Mouse (Mus musculus) spleen, adult 2 months (tissue): Measurements from ENCODE around the gene Tbc1d24. TPM values are rescaled to one million over a fixed set of nuclear protein-coding genes. Genes with fewer than 3 reads are reported as not detected.

Experiments
- DNase-seq, 2 experiments: peaks; one replicate each; pipeline versions ENCODE4 v3.0.0 to v3.0.0-alpha.2; 2012 to 2021; ENCODE audit warnings: low spot score in 2 of 2, low read depth in 1 of 2
- H3K27ac ChIP-seq: fragments of 200-500 bp; 2 replicates; pipeline ENCODE4 v1.5.1; 2012; ENCODE audit warnings: low read length, inconsistent platforms; ENCODE audit not compliant: insufficient read depth
- H3K27me3 ChIP-seq: fragments of 200-500 bp; 2 replicates; pipeline ENCODE4 v1.6.1; 2012; ENCODE audit warnings: mild to moderate bottlenecking, moderate library complexity, low read length, inconsistent platforms; ENCODE audit not compliant: control insufficient read depth, insufficient read depth
- H3K36me3 ChIP-seq: fragments of 200-500 bp; 2 replicates; pipeline ENCODE4 v1.6.1; 2012; ENCODE audit warnings: mild to moderate bottlenecking, low read length, inconsistent platforms; ENCODE audit not compliant: control insufficient read depth, insufficient read depth
- H3K4me1 ChIP-seq: fragments of 200-500 bp; 2 replicates; pipeline ENCODE4 v1.6.1; 2011; ENCODE audit warnings: inconsistent platforms; ENCODE audit not compliant: control insufficient read depth, insufficient read depth, insufficient read length
- H3K4me3 ChIP-seq: fragments of 200-500 bp; 2 replicates; pipeline ENCODE4 v1.5.1; 2011; ENCODE audit warnings: mild to moderate bottlenecking, inconsistent platforms; ENCODE audit not compliant: insufficient read depth, insufficient read length; ENCODE audit errors: extremely low read depth
- CTCF ChIP-seq: fragments of 200-500 bp; IDR thresholded peaks from 2 replicates; pipeline ENCODE4 v1.5.1; 2011; ENCODE audit warnings: mild to moderate bottlenecking, inconsistent platforms; ENCODE audit not compliant: insufficient read depth, insufficient read length, insufficient replicate concordance; ENCODE audit errors: extremely low read depth
- POLR2A ChIP-seq: fragments of 200-500 bp; IDR thresholded peaks from 2 replicates; pipeline ENCODE4 v1.6.1; 2011; ENCODE audit warnings: low read depth, low read length, inconsistent platforms
- WGBS: fragments of 180-500 bp; shearing (Covaris S2); methylation state at CpG from one replicate; pipeline ENCODE4 v1.1.7; 2018; 5-methylcytosine and 5-hydroxymethylcytosine counted together
- polyA plus RNA-seq: library from polyadenylated mRNA; depleted of rRNA; stranded (reverse); fragments of >200 nt; gene quantifications from 2 replicates; pipeline ENCODE4 v1.2.3, GENCODE M21; 2012

Gene Tbc1d24
- polyA plus RNA-seq, 1 experiment = 5.9 TPM

DNA sequence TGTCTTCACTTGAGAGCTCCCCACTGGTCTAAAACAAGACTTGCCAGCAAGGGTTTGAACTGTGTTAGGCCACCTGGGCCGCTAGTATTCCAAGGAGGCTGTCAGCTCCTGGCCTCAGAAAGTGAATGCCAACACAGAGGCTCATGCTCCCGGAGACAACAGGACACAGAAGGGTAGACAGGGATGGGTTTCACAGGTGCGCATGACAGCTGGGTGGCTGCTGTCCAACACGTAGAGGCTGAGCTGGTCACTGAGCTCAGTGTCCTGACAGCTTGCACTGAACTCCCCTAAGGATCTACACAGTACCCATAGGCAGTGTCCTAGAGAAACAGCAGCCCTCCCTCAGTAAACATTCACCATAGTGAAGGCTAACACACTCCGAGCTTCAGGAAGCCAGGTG, 18.2 kb upstream of the Tbc1d24 start:
- Histone ChIP-seq H3K27ac (no peak overlapping the region), H3K36me3 (peaks cover 5% of the 10 kb centered on the region), H3K4me1 (0 out of 2 replicates have a peak, but pooled peaks cover 3% of the 10 kb centered on the region), H3K27me3 (no peaks in the 10 kb centered on the region), H3K4me3 (no peak overlapping the region)
- TF ChIP-seq CTCF (no peak), POLR2A (no peak)
- no peak for DNase-seq
- 97% methylated on average over 5 of the region's 5 CpGs for WGBS

DNA sequence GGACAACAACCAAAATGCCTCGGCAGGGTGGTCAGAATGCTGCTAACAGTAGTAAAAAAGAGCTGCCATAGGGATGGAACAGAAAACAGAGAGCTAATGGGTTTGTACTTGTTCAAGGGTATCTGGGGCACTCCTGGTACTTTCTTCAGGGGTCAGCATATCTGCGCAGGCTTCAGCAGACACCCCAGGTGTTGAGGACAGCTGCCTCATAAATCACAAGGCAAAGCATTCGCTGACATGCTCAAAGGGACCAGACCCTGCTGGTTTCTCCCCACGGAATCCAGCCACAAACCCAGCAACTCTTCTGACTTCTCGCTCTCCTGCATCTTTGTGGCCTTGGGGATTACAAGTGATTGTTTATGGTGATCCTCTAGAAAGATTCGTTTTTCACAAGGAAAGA, 17.3 kb upstream of the Tbc1d24 start:
- H3K36me3 ChIP-seq = peaks cover 7% of the 10 kb centered on the region
- DNase-seq = no peak
- H3K4me1 ChIP-seq = 0 out of 2 replicates have a peak, but pooled peaks cover 3% of the 10 kb centered on the region
- no peak for TF ChIP-seq CTCF
- no peak for TF ChIP-seq POLR2A
- no peak overlapping the region for H3K4me3 ChIP-seq
- no peak overlapping the region for H3K27ac ChIP-seq
- no peaks in the 10 kb centered on the region for H3K27me3 ChIP-seq
- WGBS = 87% methylated on average over 6 of the region's 6 CpGs

GRCm38 (mm10) chr17:24220435-24221411, 15.4 kb upstream of the Tbc1d24 start, which contains the start of gene Tedc2:
TSS of gene Tedc2 (minus strand) at chr17:24220851.
- peak; percentile 75 to 86 for DNase-seq
- TF ChIP-seq POLR2A (no peak), CTCF (no peak)
- H3K27me3 ChIP-seq = no peaks in the 10 kb centered on the region
- peaks cover 10% of the 10 kb centered on the region for H3K36me3 ChIP-seq
- 8% methylated on average over 41 of the region's 41 CpGs for WGBS
- H3K4me3 ChIP-seq = peak within 1 kb of the TSS; percentile 78
- peak within 1 kb of the TSS; percentile 15; the same call in 1 of the 2 replicates for H3K27ac ChIP-seq
- H3K4me1 ChIP-seq = 0 out of 2 replicates have a peak, but pooled peaks cover 3% of the 10 kb centered on the region

- DNase-seq = no peak
- H3K27me3 ChIP-seq = peaks cover 3% of the 10 kb centered on the region
- no peak for TF ChIP-seq CTCF
- no peak for TF ChIP-seq POLR2A
- 0 out of 2 replicates have a peak, but pooled peaks cover 6% of the 10 kb centered on the region for H3K4me1 ChIP-seq
- peaks cover 11% of the 10 kb centered on the region for H3K36me3 ChIP-seq
- H3K4me3 ChIP-seq = no peak overlapping the region
- H3K27ac ChIP-seq = no peak overlapping the region
- 90% methylated on average over 4 of the region's 4 CpGs for WGBS
Observed at GRCm38 (mm10) chr17:24216836-24217235, 11.5 kb upstream of the Tbc1d24 start.

DNA sequence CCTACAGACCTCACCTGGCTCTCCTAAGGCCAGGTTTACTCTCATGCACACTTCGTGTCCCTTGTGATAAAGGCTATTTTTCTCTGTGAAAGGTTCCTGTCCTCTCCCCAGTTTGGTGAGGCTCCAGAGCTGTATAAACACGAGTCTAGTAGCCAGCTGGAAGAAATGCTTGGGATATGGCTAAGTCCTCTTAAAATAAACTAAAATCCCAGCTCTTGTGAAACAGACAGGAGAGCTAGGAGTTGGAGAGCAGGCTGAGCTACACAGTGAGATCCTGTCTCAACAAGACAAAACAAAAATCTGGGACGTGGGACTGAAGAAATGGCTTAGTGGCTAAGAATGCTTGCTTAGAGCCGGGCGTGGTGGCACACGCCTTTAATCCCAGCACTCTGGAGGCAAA, 7.8 kb upstream of the Tbc1d24 start:
- no peak for DNase-seq
- 83% methylated on average over 6 of the region's 6 CpGs for WGBS
- Histone ChIP-seq H3K4me1 (peaks cover 9% of the 10 kb centered on the region), H3K27me3 (peaks cover 15% of the 10 kb centered on the region), H3K27ac (no peak overlapping the region), H3K4me3 (no peak overlapping the region), H3K36me3 (peaks cover 11% of the 10 kb centered on the region)
- TF ChIP-seq POLR2A (no peak), CTCF (no peak)

DNA sequence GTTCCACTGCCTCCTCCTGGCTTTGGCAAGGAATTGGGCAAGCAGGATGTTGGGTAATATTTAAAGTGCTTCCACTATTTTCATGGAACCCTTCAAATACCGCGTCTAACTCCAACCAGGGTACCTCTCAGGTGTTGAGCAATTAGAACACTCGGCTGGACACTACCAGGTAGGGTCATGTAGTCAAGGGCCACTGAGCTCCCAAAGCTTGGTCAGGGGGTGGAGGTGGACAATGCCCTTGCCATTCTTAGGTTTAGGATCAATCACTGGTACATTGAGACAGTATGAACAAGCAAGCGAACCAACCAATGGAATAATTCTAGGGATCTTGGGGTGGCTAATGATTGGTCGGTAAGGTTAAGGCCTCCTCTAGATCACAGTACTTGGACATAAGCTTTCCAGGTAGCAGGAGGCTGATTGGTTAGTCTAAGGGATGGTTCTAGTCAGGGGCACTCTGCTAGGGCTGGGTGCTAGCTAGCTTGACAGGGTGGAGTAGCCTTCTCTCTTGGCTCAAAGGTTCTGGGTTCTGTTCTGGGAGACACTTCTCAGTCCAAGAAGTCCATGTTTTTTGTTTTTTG, 7.2 kb upstream of the Tbc1d24 start:
- H3K27ac ChIP-seq = no peak overlapping the region
- H3K27me3 ChIP-seq = peaks cover 17% of the 10 kb centered on the region
- peak overlapping the region; percentile 41; the same call in 1 of the 2 replicates for H3K4me3 ChIP-seq
- WGBS = 50% methylated on average over 5 of the region's 5 CpGs
- TF ChIP-seq POLR2A (no peak), CTCF (no peak)
- peaks cover 8% of the 10 kb centered on the region for H3K36me3 ChIP-seq
- no peak for DNase-seq
- H3K4me1 ChIP-seq = peaks cover 9% of the 10 kb centered on the region
